Mouse (Mus musculus) neural tube, postnatal 0 days (tissue): ENCODE results near the gene Arhgap25. TPM values are rescaled to one million over a fixed set of nuclear protein-coding genes. Genes with fewer than 3 reads are reported as not detected.

Experiments
- polyA plus RNA-seq: library from polyadenylated mRNA; unstranded; fragments of >200 nt; fragmentation: Nextera tagmentation; extraction: Ambion mirVana; gene quantifications from 2 replicates; pipeline ENCODE4 v1.2.1, GENCODE M21; 2015

Gene Arhgap25
- polyA plus RNA-seq, result 3.5 and 3.7 TPM in 2 replicates

GRCm38 (mm10) chr6:87532953-87533710 is at the start of gene Arhgap25:
Arhgap25 (minus strand) TSS chr6:87533259.

DNA sequence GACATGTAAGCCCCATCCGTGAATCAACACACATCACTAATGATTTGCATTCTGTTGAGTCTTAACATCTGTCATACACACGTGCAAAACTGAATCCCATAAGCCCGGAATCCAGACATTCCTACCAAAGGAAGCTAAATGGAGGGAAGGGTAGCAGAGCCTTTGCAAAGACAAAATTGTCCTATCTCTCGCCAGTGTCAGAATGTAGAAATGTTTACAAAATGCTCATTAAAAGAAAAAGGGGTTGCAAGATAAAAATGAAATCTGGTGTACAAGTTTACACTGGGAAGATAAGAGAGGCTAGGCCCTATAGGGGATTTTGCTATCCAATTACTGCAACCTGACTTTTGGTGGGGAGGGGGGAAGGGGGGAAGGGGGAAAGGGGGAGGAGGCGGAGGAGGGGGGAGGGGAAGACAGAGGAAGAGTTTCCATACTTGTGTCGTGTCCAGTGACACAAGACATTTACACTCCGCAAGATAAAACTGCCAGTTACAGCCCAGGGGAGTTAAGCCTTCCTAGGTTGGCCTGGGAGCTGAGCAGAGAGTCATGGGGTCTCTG is 104.5 kb downstream of the Arhgap25 start, which contains the start of gene Bmp10:
Gene Bmp10 (plus strand): TSS at position 508 of the 558 bp plus-strand sequence.

Other genes starting within 250 kb of the Arhgap25 start
- 6.8 and 7.8 TPM in 2 replicates for gene Antxr1, start 197.4 kb downstream of the Arhgap25 start, polyA plus RNA-seq
- gene Gkn1, start 182.3 kb downstream of the Arhgap25 start, polyA plus RNA-seq, result not detected in 2 replicates
- not detected in 2 replicates for gene Gkn2, start 159.9 kb downstream of the Arhgap25 start, polyA plus RNA-seq
- gene Gkn3, start 144.3 kb downstream of the Arhgap25 start, polyA plus RNA-seq, result 0.93 and 1.1 TPM in 2 replicates
- not detected in 2 replicates for gene Bmp10, start 104.3 kb downstream of the Arhgap25 start, polyA plus RNA-seq
- 1.4 and 1.5 TPM in 2 replicates for gene Prokr1, start 57.5 kb upstream of the Arhgap25 start, polyA plus RNA-seq
- 5.6 and 5.9 TPM in 2 replicates for gene Aplf, start 138.9 kb upstream of the Arhgap25 start, polyA plus RNA-seq
- gene Efcc1, start 197.6 kb upstream of the Arhgap25 start, polyA plus RNA-seq, result 9.1 and 11.0 TPM in 2 replicates
- gene Gp9, start 244.8 kb upstream of the Arhgap25 start, polyA plus RNA-seq, result 0.89 TPM in 1 of 2 replicates, not detected in the other